Mouse (Mus musculus) limb, embryonic 11.5 days (tissue): Measurements from ENCODE around the gene Ccdc24. TPM values are rescaled to one million over a fixed set of nuclear protein-coding genes. Genes with fewer than 3 reads are reported as not detected.

Source experiments
- ATAC-seq: fragments of 200-750 bp; cut with Nextera tagmentation; 2 replicates; pipeline ENCODE4 v1.8.0; 2017; ENCODE audit warnings: low read depth; ENCODE audit not compliant: insufficient number of reproducible peaks, low FRiP score, low TSS enrichment
- DNase-seq: peaks from one replicate; pipeline ENCODE4 v3.0.0-alpha.2; 2015; ENCODE audit warnings: low spot score
- H3K27ac ChIP-seq: fragments of 300-500 bp; sonication (generic); replicated peaks from 2 replicates; pipeline ENCODE4 v1.5.1; 2014; ENCODE audit warnings: low read depth, mild to moderate bottlenecking, low read length
- H3K27me3 ChIP-seq: fragments of 300-500 bp; sonication (generic); 2 replicates; pipeline ENCODE4 v1.6.1; 2014; ENCODE audit warnings: mild to moderate bottlenecking, low read length, mixed read lengths; ENCODE audit not compliant: control insufficient read depth, insufficient read depth
- H3K36me3 ChIP-seq: fragments of 300-500 bp; sonication (generic); 2 replicates; pipeline ENCODE4 v1.6.1; 2014; ENCODE audit warnings: mild to moderate bottlenecking, low read length, moderate library complexity, mixed read lengths; ENCODE audit not compliant: control insufficient read depth, insufficient read depth
- H3K4me1 ChIP-seq: fragments of 300-500 bp; sonication (generic); 2 replicates; pipeline ENCODE4 v1.6.1; 2014; ENCODE audit warnings: low read length, mixed read lengths; ENCODE audit not compliant: control insufficient read depth, insufficient read depth
- H3K4me2 ChIP-seq: fragments of 300-500 bp; sonication (generic); 2 replicates; pipeline ENCODE4 v1.6.1; 2014; ENCODE audit warnings: low read depth, mild to moderate bottlenecking, moderate library complexity; ENCODE audit not compliant: severe bottlenecking
- H3K4me3 ChIP-seq: fragments of 300-500 bp; sonication (generic); 2 replicates; pipeline ENCODE4 v1.5.1; 2014; ENCODE audit warnings: low read depth, low read length
- H3K9ac ChIP-seq: fragments of 300-500 bp; sonication (generic); 2 replicates; pipeline ENCODE4 v1.6.1; 2014; ENCODE audit warnings: mild to moderate bottlenecking, low read length
- H3K9me3 ChIP-seq: fragments of 300-500 bp; sonication (generic); 2 replicates; pipeline ENCODE4 v1.6.1; 2016; ENCODE audit warnings: low read length; ENCODE audit not compliant: control insufficient read depth
- WGBS: fragments of 180-500 bp; shearing (Covaris S2); extraction: QIAGEN DNeasy Blood & Tissue Kit; methylation state at CpG from one replicate; pipeline ENCODE4 v1.1.7; 2014; 5-methylcytosine and 5-hydroxymethylcytosine counted together
- polyA plus RNA-seq: library from polyadenylated mRNA; unstranded; fragments of >200 nt; fragmentation: Nextera tagmentation; extraction: Ambion mirVana; gene quantifications from 2 replicates; pipeline ENCODE4 v1.2.1, GENCODE M21; 2014

The Ccdc24 gene
- polyA plus RNA-seq, 1 experiment from 2014 or later, result 1.0 TPM

- WGBS, result 79% methylated on average over 5 of the region's 5 CpGs
- no peak overlapping the region for H3K4me2 ChIP-seq
- H3K9ac ChIP-seq, result no peak overlapping the region
- DNase-seq, result no peak
- ATAC-seq, result no peak
- peaks cover 6% of the 10 kb centered on the region; the same call in 1 of the 2 replicates for H3K4me1 ChIP-seq
- H3K36me3 ChIP-seq, result peaks cover 10% of the 10 kb centered on the region; the same call in 1 of the 2 replicates
- H3K27me3 ChIP-seq, result no peaks in the 10 kb centered on the region
- no peaks in the 10 kb centered on the region for H3K9me3 ChIP-seq
- H3K4me3 ChIP-seq, result no peak overlapping the region
- no peak overlapping the region for H3K27ac ChIP-seq
These were observed 6.3 kb upstream of the Ccdc24 start for GRCm38 (mm10) chr4:117878703-117879102.

- H3K36me3 ChIP-seq, result peaks cover 10% of the 10 kb centered on the region; the same call in 1 of the 2 replicates
- no peak overlapping the region for H3K27ac ChIP-seq
- no peaks in the 10 kb centered on the region for H3K27me3 ChIP-seq
- no peaks in the 10 kb centered on the region for H3K9me3 ChIP-seq
- WGBS, result 67% methylated on average over 10 of the region's 10 CpGs
- no peak for ATAC-seq
- H3K4me2 ChIP-seq, result no peak overlapping the region
- DNase-seq, result no peak
- no peak overlapping the region for H3K9ac ChIP-seq
- no peak overlapping the region for H3K4me3 ChIP-seq
- peaks cover 6% of the 10 kb centered on the region; the same call in 1 of the 2 replicates for H3K4me1 ChIP-seq
These were observed 5.9 kb upstream of the Ccdc24 start for GRCm38 (mm10) chr4:117878301-117878700.

- Histone ChIP-seq H3K9ac (no peak overlapping the region), H3K4me1 (0 out of 2 replicates have a peak, but pooled peaks cover 8% of the 10 kb centered on the region), H3K27ac (no peak overlapping the region), H3K27me3 (no peaks in the 10 kb centered on the region), H3K36me3 (peaks cover 10% of the 10 kb centered on the region; the same call in 1 of the 2 replicates), H3K4me3 (no peak overlapping the region), H3K9me3 (no peaks in the 10 kb centered on the region), H3K4me2 (no peak overlapping the region)
- no peak for DNase-seq
- 93% methylated on average over 9 of the region's 9 CpGs for WGBS
- ATAC-seq, result no peak
These were observed 1.3 kb upstream of the Ccdc24 start for GRCm38 (mm10) chr4:117873615-117874014.

- 41% methylated on average over 7 of the region's 7 CpGs for WGBS
- Histone ChIP-seq H3K27me3 (no peaks in the 10 kb centered on the region), H3K4me3 (no peak overlapping the region), H3K27ac (no peak overlapping the region), H3K9ac (no peak overlapping the region), H3K36me3 (peaks cover 6% of the 10 kb centered on the region; the same call in 1 of the 2 replicates), H3K4me2 (peak overlapping the region; percentile 36; the same call in 1 of the 2 replicates), H3K4me1 (0 out of 2 replicates have a peak, but pooled peaks cover 8% of the 10 kb centered on the region), H3K9me3 (no peaks in the 10 kb centered on the region)
- ATAC-seq, result no peak
- no peak for DNase-seq
These were observed 570 bp downstream of the Ccdc24 start for GRCm38 (mm10) chr4:117871787-117872186.

- DNase-seq, result no peak
- Histone ChIP-seq H3K4me1 (0 out of 2 replicates have a peak, but pooled peaks cover 8% of the 10 kb centered on the region), H3K4me2 (no peak overlapping the region), H3K27me3 (no peaks in the 10 kb centered on the region), H3K9me3 (no peaks in the 10 kb centered on the region), H3K36me3 (no peaks in the 10 kb centered on the region; the same call in 1 of the 2 replicates), H3K9ac (no peak overlapping the region), H3K27ac (no peak overlapping the region), H3K4me3 (no peak overlapping the region)
- ATAC-seq, result no peak
- WGBS, result 42% methylated on average over 1 of the region's 1 CpGs
These were observed 1.9 kb downstream of the Ccdc24 start for GRCm38 (mm10) chr4:117870437-117870836.

GRCm38 (mm10) chr4:117869317-117869716 is 3.0 kb downstream of the Ccdc24 start:
- Histone ChIP-seq H3K27ac (no peak overlapping the region), H3K36me3 (peaks cover under 1% of the 10 kb centered on the region; the same call in 1 of the 2 replicates), H3K9ac (no peak overlapping the region), H3K4me1 (0 out of 2 replicates have a peak, but pooled peaks cover 8% of the 10 kb centered on the region), H3K4me3 (no peak overlapping the region), H3K4me2 (no peak overlapping the region), H3K27me3 (no peaks in the 10 kb centered on the region), H3K9me3 (no peaks in the 10 kb centered on the region)
- DNase-seq (no peak), ATAC-seq (no peak)
- WGBS, result 67% methylated on average over 9 of the region's 9 CpGs

GRCm38 (mm10) chr4:117867823-117868222 is 4.5 kb downstream of the Ccdc24 start:
- no peaks in the 10 kb centered on the region for H3K27me3 ChIP-seq
- no peak overlapping the region for H3K27ac ChIP-seq
- 17% methylated on average over 24 of the region's 24 CpGs for WGBS
- peak overlapping the region; percentile 16; the same call in 1 of the 2 replicates for H3K4me2 ChIP-seq
- 0 out of 2 replicates have a peak, but pooled peaks cover 8% of the 10 kb centered on the region for H3K4me1 ChIP-seq
- ATAC-seq (no peak), DNase-seq (peak; percentile 83)
- peaks cover 3% of the 10 kb centered on the region; the same call in 1 of the 2 replicates for H3K36me3 ChIP-seq
- H3K9ac ChIP-seq, result no peak overlapping the region
- no peak overlapping the region for H3K4me3 ChIP-seq
- no peaks in the 10 kb centered on the region for H3K9me3 ChIP-seq

- peaks cover 4% of the 10 kb centered on the region; the same call in 1 of the 2 replicates for H3K36me3 ChIP-seq
- WGBS, result 80% methylated on average over 6 of the region's 6 CpGs
These were observed 5.4 kb downstream of the Ccdc24 start for GRCm38 (mm10) chr4:117867000-117867399.

More at GRCm38 (mm10) chr4:117867000-117867399, 5.4 kb downstream of the Ccdc24 start:
- Histone ChIP-seq H3K9me3 (no peaks in the 10 kb centered on the region), H3K4me3 (no peak overlapping the region), H3K27ac (no peak overlapping the region), H3K9ac (0 out of 2 replicates have a peak overlapping the region, but pooled peaks have one; percentile 12), H3K4me1 (no peaks in the 10 kb centered on the region), H3K27me3 (no peaks in the 10 kb centered on the region), H3K4me2 (no peak overlapping the region)
- DNase-seq, result no peak
- ATAC-seq, result no peak
